Mouse (Mus musculus) CH12F3 (cell line): ENCODE results near the gene Ccdc142.

ENCODE experiments used
- in situ Hi-C: fragments of 300-500 bp; cut with MboI; formaldehyde crosslinking; loops from 2 replicates; pipeline ENCODE4 v1.14.3; 2020; ENCODE audit warnings: low sequenced_read_pairs

Ccdc142 gene

GRCm38 (mm10) chr6:83136881-83137575 lies 35.6 kb downstream of the Ccdc142 start:
- in situ Hi-C loops, result no loop called here

GRCm38 (mm10) chr6:83137576-83137950 lies 36.2 kb downstream of the Ccdc142 start:
- in situ Hi-C loops, result no loop called here

- in situ Hi-C loops, result no loop called here
Observed at GRCm38 (mm10) chr6:83138056-83138455, 36.7 kb downstream of the Ccdc142 start.

GRCm38 (mm10) chr6:83140044-83140443 lies 38.6 kb downstream of the Ccdc142 start:
- in situ Hi-C loops, result no loop called here

DNA sequence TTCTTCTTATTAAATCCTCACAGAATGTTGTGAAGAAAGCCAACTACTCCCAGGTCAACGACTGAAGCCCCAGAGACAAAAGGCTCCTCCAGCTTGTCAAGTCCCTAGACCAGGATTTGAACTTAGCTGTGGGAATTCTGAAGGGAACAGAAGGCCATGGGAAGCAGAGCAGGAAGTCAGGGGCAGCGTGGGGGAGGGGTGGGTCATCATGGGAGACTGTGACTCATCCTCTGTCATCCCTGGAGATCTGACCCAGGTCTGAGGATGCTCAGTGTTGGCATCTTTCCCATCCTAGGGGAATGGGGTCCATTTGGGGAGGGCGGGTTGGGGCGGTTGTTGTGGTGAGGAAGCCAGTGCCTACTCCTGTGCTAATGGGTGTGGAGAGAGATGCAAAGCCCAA lies 40.2 kb downstream of the Ccdc142 start:
- in situ Hi-C loops, result no loop called here

DNA sequence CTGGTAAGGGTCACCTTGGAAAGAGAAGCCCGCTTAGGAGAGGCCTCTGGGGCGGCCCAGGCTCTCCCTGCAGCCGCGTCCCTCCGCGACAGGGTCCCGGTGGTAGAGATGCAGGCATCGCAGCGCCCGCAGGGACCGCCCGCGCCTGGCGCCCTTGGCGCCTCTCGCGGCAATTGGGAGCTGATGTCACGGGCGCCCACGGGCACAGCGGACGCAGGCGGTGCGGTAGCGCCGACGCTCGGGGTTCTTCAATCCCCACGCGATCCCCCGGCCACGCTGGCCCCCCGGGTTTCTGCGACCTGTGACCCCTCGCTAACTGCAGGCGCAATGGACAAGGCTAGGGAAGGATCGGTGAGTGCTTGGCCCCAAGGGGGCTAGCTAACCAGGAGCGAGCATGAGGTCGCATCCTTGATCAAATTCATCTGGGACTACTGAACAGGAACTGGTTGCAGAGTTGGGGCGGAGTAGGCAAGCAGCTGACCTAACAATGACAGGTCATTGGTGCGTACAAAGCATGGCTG lies 40.9 kb downstream of the Ccdc142 start:
- in situ Hi-C loops, result no loop called here

- in situ Hi-C loops, result no loop called here
Observed at GRCm38 (mm10) chr6:83142886-83143285, 41.5 kb downstream of the Ccdc142 start.

DNA sequence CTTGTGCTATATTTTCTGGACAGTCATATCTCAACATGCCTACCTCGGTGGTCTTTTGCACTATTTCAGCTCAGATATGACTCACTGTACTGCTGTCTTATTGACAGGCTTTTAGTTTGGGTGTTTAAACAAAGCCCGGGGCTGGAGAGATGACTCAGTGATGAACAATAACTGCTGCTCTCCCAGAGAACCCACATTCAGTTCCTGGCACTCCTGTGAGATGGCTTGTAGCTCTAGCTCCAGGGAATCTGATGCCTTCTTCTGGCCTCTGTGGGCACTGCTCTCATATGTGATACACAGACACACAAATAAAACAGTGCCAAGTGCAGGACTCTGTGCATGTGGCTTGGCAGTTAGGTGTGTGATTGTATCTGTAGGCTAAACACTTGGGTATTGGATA lies 43.8 kb downstream of the Ccdc142 start:
- in situ Hi-C loops, result no loop called here

GRCm38 (mm10) chr6:83145805-83146204 lies 44.4 kb downstream of the Ccdc142 start:
- in situ Hi-C loops, result no loop called here

DNA sequence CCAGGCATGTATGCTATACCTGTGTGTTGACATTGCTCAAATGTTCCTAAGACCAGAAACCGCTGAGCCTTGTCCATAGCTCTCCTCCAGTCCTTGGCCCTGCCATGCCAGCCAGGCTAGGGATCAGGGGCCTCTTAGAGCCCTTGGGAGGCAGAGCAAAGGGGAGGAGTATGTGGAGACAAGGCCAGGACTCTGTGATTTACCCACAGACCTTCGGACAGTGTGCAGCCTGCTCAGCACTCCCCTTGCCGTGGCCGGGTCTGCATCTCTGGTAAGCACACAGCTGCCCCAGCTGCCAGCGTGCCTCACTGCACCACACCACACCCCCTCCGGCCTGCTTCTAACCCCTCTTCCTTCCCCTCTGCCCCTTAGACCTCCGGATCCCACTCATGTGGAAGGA lies 45.9 kb downstream of the Ccdc142 start:
- in situ Hi-C loops, result no loop called here

DNA sequence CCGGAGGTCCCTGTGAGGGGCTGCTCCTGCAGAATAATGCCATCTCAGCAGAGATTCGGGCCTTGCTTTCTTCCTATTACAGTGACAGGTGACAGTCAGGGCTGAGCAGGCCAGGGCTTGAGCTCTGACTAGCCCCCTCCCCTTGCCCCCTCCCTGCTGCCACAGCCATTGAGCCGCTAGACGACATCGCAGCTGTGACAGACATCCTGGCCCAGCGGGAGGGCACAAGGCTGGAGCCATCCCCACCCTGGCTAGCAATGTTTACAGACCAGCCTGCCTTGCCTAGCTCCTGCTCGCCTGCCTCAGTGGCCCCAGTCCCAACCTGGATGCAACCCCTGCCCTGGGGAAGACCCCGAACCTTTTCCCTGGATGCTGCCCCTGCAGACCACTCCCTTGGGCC lies 50.3 kb downstream of the Ccdc142 start:
- in situ Hi-C loops, result no loop called here

- in situ Hi-C loops, result no loop called here
Observed at GRCm38 (mm10) chr6:83153038-83153437, 51.6 kb downstream of the Ccdc142 start.

DNA sequence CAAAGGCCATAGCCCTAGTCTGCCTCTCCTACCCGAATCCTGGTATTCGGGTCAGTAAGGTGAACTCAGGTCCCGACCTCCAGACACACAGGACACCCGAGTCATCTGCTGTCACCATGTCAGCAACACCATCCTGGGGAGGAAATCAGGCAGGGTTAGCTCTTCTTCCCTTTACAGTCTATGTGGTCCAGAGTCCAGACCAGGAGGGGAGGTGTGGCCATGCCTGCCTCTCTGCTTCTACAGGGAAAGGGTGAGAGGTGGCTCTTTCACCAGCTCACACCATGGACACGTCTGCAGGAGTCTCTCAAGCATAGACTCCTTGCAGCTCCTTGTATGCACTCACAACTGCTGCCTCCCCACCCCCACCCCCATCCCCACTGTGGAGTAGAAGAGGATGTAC lies 52.1 kb downstream of the Ccdc142 start:
- in situ Hi-C loops, result no loop called here

DNA sequence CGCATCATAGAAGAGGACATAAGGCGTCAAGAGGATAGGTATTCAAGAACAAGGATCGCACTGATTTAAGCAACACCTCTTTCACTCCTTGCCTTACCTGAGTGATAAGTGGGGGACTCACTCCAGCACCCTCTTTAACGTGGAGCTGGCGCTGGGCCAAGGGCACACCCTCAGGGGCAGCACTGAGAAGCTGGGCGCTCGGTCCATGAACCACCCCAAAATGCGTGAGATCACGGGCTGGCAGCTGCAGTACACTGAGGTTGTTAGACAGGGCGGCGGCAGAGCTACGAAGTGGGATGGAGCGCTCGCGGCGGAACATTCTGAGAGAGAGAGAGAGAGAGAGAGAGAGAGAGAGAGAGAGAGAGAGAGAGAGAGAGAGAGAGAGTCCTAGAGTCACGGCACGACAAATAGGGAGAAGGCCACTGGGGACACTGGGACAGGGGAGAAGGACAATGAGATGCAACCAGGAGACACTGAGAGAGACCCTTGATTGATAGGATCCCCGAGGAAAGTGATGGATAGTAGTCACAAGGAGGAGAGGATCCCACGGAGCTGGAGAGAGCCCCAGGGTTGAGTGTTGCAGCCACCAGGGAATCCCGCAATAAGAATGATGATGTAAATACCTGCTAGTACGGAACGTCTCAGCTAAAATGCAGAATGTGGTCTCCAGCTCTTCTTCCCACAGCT lies 54.3 kb downstream of the Ccdc142 start:
- in situ Hi-C loops, result no loop called here

DNA sequence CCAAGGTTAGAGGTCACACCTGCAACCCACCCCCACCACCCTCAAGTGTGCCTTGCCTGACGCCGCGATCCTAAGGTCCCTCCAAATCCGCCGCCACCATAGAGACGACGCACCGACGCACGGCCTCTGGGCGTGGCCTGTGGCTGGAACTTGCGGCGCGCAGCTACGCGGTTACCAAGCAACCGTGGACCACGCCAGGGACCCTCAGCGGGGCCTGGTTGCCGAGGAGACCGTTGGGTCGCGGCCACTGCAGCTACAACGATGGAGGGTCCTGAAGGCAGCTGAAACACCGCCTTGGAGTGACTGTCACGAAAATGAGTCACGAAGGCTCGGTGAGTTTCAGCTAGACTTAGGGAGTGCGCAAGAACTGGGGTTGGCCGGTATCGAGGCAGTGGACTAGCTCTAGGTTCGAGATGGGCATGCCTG lies 54.9 kb downstream of the Ccdc142 start, which contains the start of the genes Wdr54 and 1700003E16Rik:
Gene Wdr54 (minus strand): TSS at position 139 of the 426 bp plus-strand sequence.
Gene 1700003E16Rik (plus strand): TSS at position 146 of the 426 bp plus-strand sequence.
- in situ Hi-C loops, result no loop called here
